Mouse (Mus musculus) spleen, adult 2 months (tissue): Measurements from ENCODE around the gene Prim2. TPM values are rescaled to one million over a fixed set of nuclear protein-coding genes. Genes with fewer than 3 reads are reported as not detected.

Experiments used
- DNase-seq, 2 experiments: peaks; one replicate each; pipeline versions ENCODE4 v3.0.0 to v3.0.0-alpha.2; 2012 to 2021; ENCODE audit warnings: low spot score in 2 of 2, low read depth in 1 of 2
- H3K27ac ChIP-seq: fragments of 200-500 bp; 2 replicates; pipeline ENCODE4 v1.5.1; 2012; ENCODE audit warnings: low read length, inconsistent platforms; ENCODE audit not compliant: insufficient read depth
- H3K27me3 ChIP-seq: fragments of 200-500 bp; 2 replicates; pipeline ENCODE4 v1.6.1; 2012; ENCODE audit warnings: mild to moderate bottlenecking, moderate library complexity, low read length, inconsistent platforms; ENCODE audit not compliant: control insufficient read depth, insufficient read depth
- H3K36me3 ChIP-seq: fragments of 200-500 bp; 2 replicates; pipeline ENCODE4 v1.6.1; 2012; ENCODE audit warnings: mild to moderate bottlenecking, low read length, inconsistent platforms; ENCODE audit not compliant: control insufficient read depth, insufficient read depth
- H3K4me1 ChIP-seq: fragments of 200-500 bp; 2 replicates; pipeline ENCODE4 v1.6.1; 2011; ENCODE audit warnings: inconsistent platforms; ENCODE audit not compliant: control insufficient read depth, insufficient read depth, insufficient read length
- H3K4me3 ChIP-seq: fragments of 200-500 bp; 2 replicates; pipeline ENCODE4 v1.5.1; 2011; ENCODE audit warnings: mild to moderate bottlenecking, inconsistent platforms; ENCODE audit not compliant: insufficient read depth, insufficient read length; ENCODE audit errors: extremely low read depth
- CTCF ChIP-seq: fragments of 200-500 bp; IDR thresholded peaks from 2 replicates; pipeline ENCODE4 v1.5.1; 2011; ENCODE audit warnings: mild to moderate bottlenecking, inconsistent platforms; ENCODE audit not compliant: insufficient read depth, insufficient read length, insufficient replicate concordance; ENCODE audit errors: extremely low read depth
- POLR2A ChIP-seq: fragments of 200-500 bp; IDR thresholded peaks from 2 replicates; pipeline ENCODE4 v1.6.1; 2011; ENCODE audit warnings: low read depth, low read length, inconsistent platforms
- WGBS: fragments of 180-500 bp; shearing (Covaris S2); methylation state at CpG from one replicate; pipeline ENCODE4 v1.1.7; 2018; 5-methylcytosine and 5-hydroxymethylcytosine counted together
- polyA plus RNA-seq: library from polyadenylated mRNA; depleted of rRNA; stranded (reverse); fragments of >200 nt; gene quantifications from 2 replicates; pipeline ENCODE4 v1.2.3, GENCODE M21; 2012

Gene Prim2
- polyA plus RNA-seq, 1 experiment: 2.9 TPM

DNA sequence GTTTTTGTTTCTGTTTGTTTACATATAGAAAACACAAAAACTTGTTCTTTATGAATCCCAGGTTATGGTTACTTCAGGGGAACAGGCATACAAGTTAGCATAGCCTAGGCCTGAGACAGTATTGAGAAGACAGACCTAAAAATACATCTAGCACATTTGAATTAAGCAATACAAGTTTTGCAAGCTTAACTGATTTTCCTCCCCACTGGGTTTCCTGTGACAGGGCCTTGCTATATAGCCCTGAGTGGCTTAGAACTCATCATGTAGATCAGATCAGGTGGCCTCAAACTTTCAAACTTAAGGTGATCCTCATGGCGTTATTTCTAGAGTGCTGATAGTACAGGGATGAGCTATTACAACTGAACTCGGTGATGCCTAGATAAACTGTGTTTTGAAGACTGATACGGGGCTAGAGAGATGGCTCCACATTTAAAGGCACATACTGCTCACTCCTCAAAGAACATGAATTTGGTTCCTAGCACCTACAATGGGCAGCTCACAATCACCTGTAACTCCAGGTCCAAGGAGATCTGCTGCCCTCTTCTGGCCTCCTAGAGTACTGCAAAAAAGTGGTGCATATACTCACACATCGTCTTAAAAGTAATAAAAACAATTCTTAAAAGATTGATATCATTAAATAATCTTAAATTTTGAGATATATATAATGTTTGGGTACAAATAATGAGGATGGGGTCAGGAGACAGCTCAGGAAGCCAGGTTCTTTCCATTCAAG lies 133.2 kb downstream of the Prim2 start:
- WGBS: 94% methylated on average over 4 of the region's 4 CpGs
- Histone ChIP-seq H3K27me3 (no peaks in the 10 kb centered on the region), H3K4me1 (no peaks in the 10 kb centered on the region), H3K4me3 (no peak overlapping the region), H3K36me3 (no peaks in the 10 kb centered on the region; the same call in 1 of the 2 replicates), H3K27ac (no peak overlapping the region)
- TF ChIP-seq POLR2A (no peak), CTCF (no peak)
- no peak for DNase-seq

DNA sequence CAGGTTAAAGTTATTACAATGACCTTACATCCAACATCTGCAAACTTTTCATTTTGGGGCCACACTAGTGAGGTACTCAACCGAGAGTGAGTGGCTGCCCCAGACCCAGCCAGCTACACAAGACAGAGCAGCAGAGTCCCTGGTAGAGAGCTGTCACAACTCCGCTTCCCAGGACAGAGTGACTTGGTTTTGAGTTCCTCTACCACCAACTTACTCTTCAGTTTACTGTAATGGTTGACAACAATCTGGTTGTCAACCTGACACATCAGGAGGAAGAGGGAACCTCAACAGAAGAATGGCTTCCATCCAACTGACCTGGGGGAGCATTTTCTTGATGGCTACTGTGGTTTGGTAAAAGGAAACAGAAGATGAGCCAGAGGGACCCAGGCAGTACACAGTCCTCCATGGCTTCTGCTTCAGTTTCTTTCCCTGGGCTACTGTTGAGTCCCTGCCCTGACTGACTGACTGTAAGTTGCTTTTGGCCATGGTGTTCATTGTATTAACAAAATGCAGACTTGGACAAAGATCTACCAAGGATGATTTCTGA lies 134.4 kb downstream of the Prim2 start:
- no peak for DNase-seq
- 79% methylated on average over 2 of the region's 2 CpGs for WGBS
- H3K27me3 ChIP-seq: no peaks in the 10 kb centered on the region
- no peak overlapping the region for H3K27ac ChIP-seq
- no peaks in the 10 kb centered on the region; the same call in 1 of the 2 replicates for H3K36me3 ChIP-seq
- no peak for TF ChIP-seq POLR2A
- no peak for TF ChIP-seq CTCF
- no peak overlapping the region for H3K4me3 ChIP-seq
- H3K4me1 ChIP-seq: no peaks in the 10 kb centered on the region

DNA sequence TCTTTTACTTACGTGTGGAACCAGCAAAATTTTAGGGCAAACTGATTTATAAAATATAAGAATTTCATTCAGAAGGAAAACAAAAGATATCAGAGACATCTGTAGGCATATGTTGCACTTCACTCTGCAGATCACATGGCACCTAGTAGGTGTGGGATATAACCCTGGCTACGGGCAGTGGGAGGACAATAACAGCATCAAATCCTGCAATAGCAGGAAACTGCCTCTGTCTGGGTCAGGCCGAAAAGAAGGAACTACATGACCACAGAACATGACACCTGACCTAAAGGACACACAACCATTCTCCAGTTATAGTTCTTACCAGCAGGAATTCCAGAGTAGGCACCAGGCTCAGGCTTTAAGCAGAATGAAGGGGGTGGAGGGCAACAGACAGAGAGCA lies 137.7 kb downstream of the Prim2 start:
- TF ChIP-seq POLR2A (no peak), CTCF (no peak)
- no peaks in the 10 kb centered on the region for H3K27me3 ChIP-seq
- H3K36me3 ChIP-seq: no peaks in the 10 kb centered on the region
- 62% methylated on average over 3 of the region's 3 CpGs for WGBS
- DNase-seq: no peak
- H3K27ac ChIP-seq: no peak overlapping the region
- no peaks in the 10 kb centered on the region; the same call in 1 of the 2 replicates for H3K4me1 ChIP-seq
- H3K4me3 ChIP-seq: no peak overlapping the region

DNA sequence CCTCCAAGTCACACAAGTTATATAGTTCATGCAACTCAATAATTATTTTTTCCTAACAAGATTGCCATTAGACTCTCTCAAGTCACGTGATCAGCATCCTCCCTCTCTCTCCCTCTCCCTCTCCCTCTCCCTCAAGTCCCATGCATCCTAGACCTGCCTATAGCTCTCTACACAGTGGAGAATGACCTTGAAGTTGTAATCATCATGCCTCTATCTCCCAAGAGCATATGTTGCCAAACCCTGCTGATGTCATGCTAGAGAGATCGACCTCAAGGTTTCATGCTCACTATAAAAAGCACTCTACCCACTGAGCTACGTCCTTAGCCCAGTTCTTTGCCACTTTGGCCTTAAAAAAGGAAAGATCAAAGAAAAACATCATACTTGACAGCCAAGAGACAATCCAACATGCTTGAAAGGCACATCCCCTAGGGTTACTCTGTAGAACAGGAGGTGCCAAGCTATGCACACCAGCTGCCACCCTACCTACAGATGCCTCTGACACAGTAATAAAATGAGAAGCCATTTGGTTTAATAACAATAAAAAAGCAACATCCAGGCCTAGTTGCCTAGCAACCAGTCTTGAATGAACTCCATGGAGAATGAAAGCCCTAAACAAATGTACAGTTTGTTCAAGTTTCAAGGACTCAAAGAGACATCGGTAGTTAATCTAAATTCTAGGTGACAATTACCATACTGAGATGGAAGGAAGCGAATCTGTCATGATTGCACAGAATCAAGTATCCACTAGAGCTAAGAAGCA lies 138.3 kb downstream of the Prim2 start:
- WGBS: 76% methylated on average over 5 of the region's 5 CpGs
- Histone ChIP-seq H3K4me3 (no peak overlapping the region; the same call in 1 of the 2 replicates), H3K36me3 (no peaks in the 10 kb centered on the region), H3K27ac (no peak overlapping the region), H3K4me1 (no peaks in the 10 kb centered on the region; the same call in 1 of the 2 replicates), H3K27me3 (no peaks in the 10 kb centered on the region)
- DNase-seq: no peak
- TF ChIP-seq POLR2A (no peak), CTCF (no peak)

- H3K27me3 ChIP-seq: no peaks in the 10 kb centered on the region
- no peak overlapping the region for H3K27ac ChIP-seq
- WGBS: 93% methylated on average over 2 of the region's 2 CpGs
- H3K4me3 ChIP-seq: no peak overlapping the region
- H3K4me1 ChIP-seq: no peaks in the 10 kb centered on the region; the same call in 1 of the 2 replicates
- no peak for TF ChIP-seq POLR2A
- TF ChIP-seq CTCF: no peak
- no peaks in the 10 kb centered on the region for H3K36me3 ChIP-seq
- DNase-seq: no peak
Observed at GRCm38 (mm10) chr1:33530491-33530890, 139.1 kb downstream of the Prim2 start.

- no peaks in the 10 kb centered on the region for H3K36me3 ChIP-seq
- 57% methylated on average over 8 of the region's 8 CpGs for WGBS
- DNase-seq: no peak
- no peak overlapping the region for H3K27ac ChIP-seq
- H3K4me3 ChIP-seq: no peak overlapping the region
- H3K4me1 ChIP-seq: no peaks in the 10 kb centered on the region; the same call in 1 of the 2 replicates
- no peak for TF ChIP-seq CTCF
- TF ChIP-seq POLR2A: no peak
- no peaks in the 10 kb centered on the region for H3K27me3 ChIP-seq
Observed at GRCm38 (mm10) chr1:33529543-33530232, 139.9 kb downstream of the Prim2 start.
